Mouse (Mus musculus) myocyte (in vitro differentiated cells): ENCODE results near the gene Nfkbil1.

Source experiments
- CEBPB ChIP-seq: IDR thresholded peaks from 2 replicates; pipeline ENCODE4 v1.6.1; 2011; ENCODE audit warnings: mild to moderate bottlenecking, moderate library complexity; ENCODE audit not compliant: poor library complexity, insufficient read depth, severe bottlenecking
- E2F4 ChIP-seq: IDR thresholded peaks from one replicate; pipeline ENCODE4 v1.6.1; 2011; ENCODE audit warnings: mild to moderate bottlenecking, control low read depth, moderate library complexity; ENCODE audit not compliant: insufficient read depth
- MAX ChIP-seq: IDR thresholded peaks from one replicate; pipeline ENCODE4 v1.6.1; 2011; ENCODE audit warnings: low read depth, mild to moderate bottlenecking, control low read depth
- MYOD1 ChIP-seq, 3 experiments: IDR thresholded peaks; one replicate each; pipeline ENCODE4 v1.6.1; 2011; ENCODE audit warnings: control low read depth in 2 of 3, low read depth in 2 of 3, mild to moderate bottlenecking in 2 of 3, moderate library complexity in 1 of 3; ENCODE audit not compliant: insufficient read length in 2 of 3, control insufficient read depth in 1 of 3
- POLR2A ChIP-seq: IDR thresholded peaks from one replicate; pipeline ENCODE4 v1.6.1; 2011; ENCODE audit warnings: low read depth, mild to moderate bottlenecking, control low read depth, moderate library complexity; ENCODE audit not compliant: insufficient read length
- POLR2AphosphoS2 ChIP-seq: IDR thresholded peaks from one replicate; pipeline ENCODE4 v1.6.1; 2011; ENCODE audit warnings: low read depth, control low read depth; ENCODE audit not compliant: insufficient read length
- REST ChIP-seq: IDR thresholded peaks from one replicate; pipeline ENCODE4 v1.6.1; 2011; ENCODE audit warnings: mild to moderate bottlenecking, control low read depth, moderate library complexity; ENCODE audit not compliant: insufficient read depth, insufficient read length
- SRF ChIP-seq: IDR thresholded peaks from one replicate; pipeline ENCODE4 v1.6.1; 2011; ENCODE audit warnings: low read depth; ENCODE audit not compliant: control insufficient read depth, insufficient read length

DNA sequence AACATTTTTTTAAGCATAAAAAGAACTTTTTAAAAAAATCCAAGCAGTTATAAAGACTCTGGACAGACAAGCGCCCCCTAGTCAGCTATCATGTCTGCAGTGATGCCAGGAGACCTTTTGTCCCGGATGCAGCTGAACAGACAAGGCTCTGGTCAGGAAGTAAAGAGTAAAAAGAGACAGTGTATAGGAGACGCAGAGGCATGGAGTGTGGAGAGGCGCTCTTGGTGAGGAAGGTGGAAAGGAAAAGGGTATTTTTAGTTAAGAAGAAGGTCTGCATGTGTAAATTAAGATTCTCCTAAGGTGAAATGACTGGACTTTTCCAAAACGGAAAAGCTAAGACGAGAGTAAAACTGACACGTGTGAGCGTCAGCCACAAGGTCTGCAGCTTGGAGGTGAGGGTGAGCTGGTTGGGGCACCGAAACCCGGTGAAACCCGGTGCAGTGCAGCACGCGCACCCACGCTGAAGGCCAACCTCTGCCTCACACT, 9.0 kb downstream of the Nfkbil1 start:
- TF ChIP-seq CEBPB (no peak), E2F4 (no peak), POLR2A (no peak), POLR2AphosphoS2 (no peak), MAX (no peak), REST (no peak), SRF (no peak), MYOD1 (IDR thresholded peaks at IDR 0.05; ENCODE audit: control insufficient read depth in 1 of 3, insufficient read length in 2 of 3, low read depth in 2 of 3) (no peak)
